Mouse (Mus musculus) midbrain, embryonic 12.5 days (tissue): ENCODE data around the gene Eif4ebp2. TPM values are rescaled to one million over a fixed set of nuclear protein-coding genes. Genes with fewer than 3 reads are reported as not detected.

Source experiments
- ATAC-seq: fragments of 200-750 bp; cut with Nextera tagmentation; 2 replicates; pipeline ENCODE4 v1.8.0; 2017; ENCODE audit warnings: low read depth, moderate TSS enrichment, moderate library complexity; ENCODE audit not compliant: low FRiP score
- H3K27ac ChIP-seq: fragments of 300-500 bp; sonication (generic); replicated peaks from 2 replicates; pipeline ENCODE4 v1.5.1; 2016; ENCODE audit warnings: mild to moderate bottlenecking
- H3K27me3 ChIP-seq: fragments of 300-500 bp; sonication (generic); 2 replicates; pipeline ENCODE4 v1.6.1; 2016; ENCODE audit warnings: mild to moderate bottlenecking
- H3K36me3 ChIP-seq: fragments of 300-500 bp; sonication (generic); 2 replicates; pipeline ENCODE4 v1.6.1; 2016
- H3K4me1 ChIP-seq: fragments of 300-500 bp; sonication (generic); 2 replicates; pipeline ENCODE4 v1.6.1; 2016
- H3K4me2 ChIP-seq: fragments of 300-500 bp; sonication (generic); replicated peaks from 2 replicates; pipeline ENCODE4 v1.6.1; 2016; ENCODE audit warnings: mild to moderate bottlenecking, moderate library complexity
- H3K4me3 ChIP-seq: fragments of 300-500 bp; sonication (generic); 2 replicates; pipeline ENCODE4 v1.5.1; 2016; ENCODE audit warnings: mild to moderate bottlenecking
- H3K9ac ChIP-seq: fragments of 300-500 bp; sonication (generic); replicated peaks from 2 replicates; pipeline ENCODE4 v1.6.1; 2016; ENCODE audit warnings: mild to moderate bottlenecking, moderate library complexity
- H3K9me3 ChIP-seq: fragments of 300-500 bp; sonication (generic); 2 replicates; pipeline ENCODE4 v1.6.1; 2016; ENCODE audit warnings: mild to moderate bottlenecking
- WGBS: fragments of 180-500 bp; shearing (Covaris S2); methylation state at CpG from one replicate; pipeline ENCODE4 v1.1.7; 2016; 5-methylcytosine and 5-hydroxymethylcytosine counted together
- polyA plus RNA-seq: library from polyadenylated mRNA; unstranded; fragments of >200 nt; fragmentation: Nextera tagmentation; extraction: Ambion mirVana; gene quantifications from 2 replicates; pipeline ENCODE4 v1.2.1, GENCODE M21; 2016

The Eif4ebp2 gene
- polyA plus RNA-seq, 1 experiment from 2014 or later = 79.2 TPM

GRCm38 (mm10) chr10:61394476-61395136, 57.9 kb downstream of the Eif4ebp2 start:
- Histone ChIP-seq H3K4me2 (no peak overlapping the region), H3K36me3 (no peaks in the 10 kb centered on the region), H3K9me3 (no peaks in the 10 kb centered on the region), H3K4me1 (0 out of 2 replicates have a peak, but pooled peaks cover 2% of the 10 kb centered on the region), H3K9ac (no peak overlapping the region), H3K4me3 (no peak overlapping the region), H3K27ac (no peak overlapping the region), H3K27me3 (0 out of 2 replicates have a peak, but pooled peaks cover 3% of the 10 kb centered on the region)
- whole genome bisulfite sequencing = 24% methylated on average over 9 of the region's 9 CpGs
- no peak for ATAC-seq

DNA sequence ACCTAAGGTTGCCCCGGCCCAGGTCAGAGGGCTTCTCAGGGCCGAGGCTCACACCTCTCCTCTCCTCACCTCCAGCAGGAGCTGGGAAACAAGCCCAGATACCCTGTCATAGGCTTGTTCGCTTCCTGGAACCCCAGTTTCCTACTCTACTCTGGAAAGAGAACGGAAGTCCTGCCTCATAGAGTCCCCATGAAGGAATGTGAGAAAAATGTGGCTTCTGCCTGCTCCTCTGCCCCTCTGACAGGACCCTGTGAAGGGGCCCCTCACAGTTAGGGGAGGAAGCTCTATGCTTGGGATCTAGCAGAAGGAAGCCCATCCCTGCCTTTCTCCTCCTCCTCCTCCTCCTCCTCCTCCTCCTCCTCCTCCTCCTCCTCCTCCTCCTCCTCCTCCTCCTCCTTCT, 59.9 kb downstream of the Eif4ebp2 start:
- WGBS = 65% methylated on average over 4 of the region's 4 CpGs

DNA sequence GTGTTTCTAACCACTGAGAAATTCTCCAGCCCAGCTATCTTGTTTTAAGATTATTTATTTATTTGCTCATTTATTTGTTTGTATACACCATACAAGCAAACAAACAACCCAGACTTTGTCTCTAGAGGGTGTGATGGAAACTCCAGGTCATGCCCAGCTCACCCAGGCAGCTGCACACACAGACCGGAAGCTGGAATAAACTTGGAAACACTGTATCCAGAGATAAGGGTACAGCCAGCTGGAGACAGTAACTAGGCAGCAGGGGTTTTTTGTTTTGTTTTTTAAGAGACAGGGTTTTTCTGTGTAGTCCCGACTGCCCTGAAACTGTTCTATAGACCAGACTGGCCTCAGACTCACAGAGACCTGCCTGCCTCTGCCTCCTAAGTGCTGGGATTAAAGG, 62.3 kb downstream of the Eif4ebp2 start:
- Histone ChIP-seq H3K4me2 (no peak overlapping the region), H3K36me3 (no peaks in the 10 kb centered on the region), H3K27me3 (peaks cover 18% of the 10 kb centered on the region), H3K9ac (no peak overlapping the region), H3K9me3 (no peaks in the 10 kb centered on the region), H3K4me3 (no peak overlapping the region), H3K27ac (no peak overlapping the region), H3K4me1 (peaks cover 2% of the 10 kb centered on the region; the same call in 1 of the 2 replicates)
- ATAC-seq = no peak
- WGBS = 79% methylated on average over 2 of the region's 2 CpGs

More for the DNA sequence above, 59.9 kb downstream of the Eif4ebp2 start:
- ATAC-seq = no peak
- H3K9me3 ChIP-seq = no peaks in the 10 kb centered on the region
- H3K9ac ChIP-seq = no peak overlapping the region
- 0 out of 2 replicates have a peak, but pooled peaks cover 3% of the 10 kb centered on the region for H3K27me3 ChIP-seq
- no peak overlapping the region for H3K4me2 ChIP-seq
- H3K36me3 ChIP-seq = no peaks in the 10 kb centered on the region
- no peak overlapping the region for H3K4me3 ChIP-seq
- no peak overlapping the region for H3K27ac ChIP-seq
- peaks cover 2% of the 10 kb centered on the region; the same call in 1 of the 2 replicates for H3K4me1 ChIP-seq

DNA sequence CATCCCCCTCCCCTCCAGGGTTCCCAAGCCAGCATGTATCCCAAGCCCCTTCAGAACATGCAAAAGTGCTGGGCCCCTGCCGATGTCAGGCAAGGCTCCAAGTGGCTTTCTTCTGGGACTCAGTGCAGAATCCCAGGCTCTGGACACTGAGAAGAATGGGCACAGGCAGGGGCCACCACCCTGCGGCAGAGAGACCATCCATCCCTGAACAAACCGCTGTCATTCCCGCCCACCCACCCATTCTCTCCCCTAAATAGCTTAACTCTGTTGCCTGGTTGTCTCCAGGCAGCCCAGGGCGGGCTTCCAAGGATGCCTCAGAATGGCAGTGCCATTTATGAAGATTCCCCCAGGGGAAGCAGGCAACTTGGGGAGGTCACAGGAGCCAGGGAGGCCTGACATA, 63.4 kb downstream of the Eif4ebp2 start:
- H3K9ac ChIP-seq = no peak overlapping the region
- H3K4me2 ChIP-seq = no peak overlapping the region
- no peaks in the 10 kb centered on the region for H3K9me3 ChIP-seq
- no peaks in the 10 kb centered on the region for H3K36me3 ChIP-seq
- H3K4me3 ChIP-seq = no peak overlapping the region
- peaks cover 3% of the 10 kb centered on the region; the same call in 1 of the 2 replicates for H3K4me1 ChIP-seq
- 22% methylated on average over 5 of the region's 5 CpGs for whole genome bisulfite sequencing
- peak overlapping the region; percentile 11; the same call in 1 of the 2 replicates for H3K27ac ChIP-seq
- peaks cover 24% of the 10 kb centered on the region for H3K27me3 ChIP-seq
- ATAC-seq = no peak

DNA sequence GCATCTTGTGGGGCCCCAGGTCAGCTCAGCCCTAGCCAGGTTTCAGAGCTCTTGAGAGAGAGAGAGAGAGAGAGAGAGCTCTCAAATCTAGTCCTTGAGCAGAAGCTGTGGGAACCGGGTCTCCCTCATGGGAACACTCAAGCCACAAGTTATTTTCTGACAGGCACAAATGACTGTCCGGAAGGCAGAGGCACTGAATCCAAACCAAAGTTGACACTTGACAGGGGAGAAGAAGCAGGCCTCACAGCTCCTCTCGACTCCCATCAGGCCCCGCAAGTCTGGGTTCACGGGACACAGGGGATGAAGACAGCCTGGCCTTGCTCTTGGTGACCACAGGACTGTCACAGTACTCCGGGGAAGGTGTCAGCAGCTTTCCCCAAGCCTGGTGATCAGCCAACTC, 66.2 kb downstream of the Eif4ebp2 start:
- no peak overlapping the region for H3K9ac ChIP-seq

GRCm38 (mm10) chr10:61385174-61385573, 67.3 kb downstream of the Eif4ebp2 start:
- Histone ChIP-seq H3K27me3 (peaks cover 44% of the 10 kb centered on the region), H3K27ac (no peak overlapping the region), H3K4me1 (peaks cover 25% of the 10 kb centered on the region), H3K4me3 (no peak overlapping the region), H3K4me2 (no peak overlapping the region), H3K36me3 (no peaks in the 10 kb centered on the region), H3K9me3 (no peaks in the 10 kb centered on the region), H3K9ac (no peak overlapping the region)
- ATAC-seq = no peak
- 84% methylated on average over 6 of the region's 6 CpGs for WGBS

More for the DNA sequence above, 66.2 kb downstream of the Eif4ebp2 start:
- 79% methylated on average over 6 of the region's 6 CpGs for WGBS
- Histone ChIP-seq H3K4me1 (peaks cover 21% of the 10 kb centered on the region), H3K27ac (no peak overlapping the region), H3K4me3 (no peak overlapping the region), H3K27me3 (peaks cover 35% of the 10 kb centered on the region), H3K9me3 (no peaks in the 10 kb centered on the region), H3K36me3 (no peaks in the 10 kb centered on the region), H3K4me2 (no peak overlapping the region)
- no peak for ATAC-seq

DNA sequence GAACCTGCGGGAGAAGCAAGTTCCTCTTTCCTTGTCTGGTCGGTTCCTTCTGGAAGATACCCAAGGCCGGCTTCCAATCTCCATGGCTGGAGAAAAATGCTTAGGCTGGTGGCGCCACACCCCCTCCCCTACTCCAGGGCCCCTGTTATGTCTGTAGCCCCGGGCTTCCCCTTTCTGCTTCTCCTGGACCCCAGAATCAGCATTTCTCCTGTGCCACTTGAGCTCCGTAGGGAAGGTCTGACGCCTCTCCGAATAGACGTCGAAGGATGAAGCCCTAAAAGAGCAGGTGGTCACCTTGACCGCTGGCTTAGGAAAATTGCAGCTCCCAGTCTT, 68.8 kb downstream of the Eif4ebp2 start:
- H3K9me3 ChIP-seq = no peaks in the 10 kb centered on the region
- H3K36me3 ChIP-seq = no peaks in the 10 kb centered on the region
- H3K4me3 ChIP-seq = peak overlapping the region; percentile 59
- peaks cover 31% of the 10 kb centered on the region for H3K4me1 ChIP-seq
- peak; percentile 24 for ATAC-seq
- H3K4me2 ChIP-seq = peak overlapping the region; percentile 91
- peaks cover 51% of the 10 kb centered on the region for H3K27me3 ChIP-seq
- H3K27ac ChIP-seq = 0 out of 2 replicates have a peak overlapping the region, but pooled peaks have one; percentile 17
- WGBS = 3% methylated on average over 11 of the region's 11 CpGs
- peak overlapping the region; percentile 67 for H3K9ac ChIP-seq

DNA sequence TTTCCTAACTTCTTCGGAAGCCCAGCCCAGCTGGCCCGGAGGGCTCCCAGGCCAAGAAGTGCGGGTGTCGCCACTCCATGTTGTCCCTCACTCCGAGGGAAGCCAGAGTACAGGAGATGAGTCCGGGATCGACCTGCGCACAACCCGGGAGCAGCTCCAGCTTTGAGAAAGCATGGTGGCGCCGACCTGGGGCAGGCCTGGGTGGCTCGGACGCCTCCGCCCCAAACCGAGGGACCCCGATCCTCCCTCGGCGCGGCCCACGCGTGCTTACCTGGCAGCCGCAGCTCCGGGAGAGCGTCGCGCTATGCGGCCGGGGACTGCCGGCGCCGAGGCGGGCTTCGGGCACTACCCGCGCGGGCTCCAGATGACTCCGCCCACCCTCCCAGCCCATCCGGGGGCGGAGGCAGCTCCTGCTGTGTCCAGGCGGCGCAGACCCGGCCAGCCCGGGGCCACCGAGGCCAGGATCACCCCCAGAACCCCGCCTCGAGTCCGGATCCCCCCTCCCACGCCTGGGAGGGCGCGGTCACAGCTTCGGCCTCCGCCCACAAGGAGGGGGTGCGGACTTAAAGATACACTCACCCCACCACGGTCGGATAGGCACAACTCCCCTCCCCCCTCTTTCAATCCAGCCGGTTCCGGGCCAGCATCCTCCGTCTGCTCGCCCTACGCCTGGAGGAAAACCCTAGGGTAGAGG, 69.3 kb downstream of the Eif4ebp2 start, which contains the start of gene Pald1:
TSS of gene Pald1 (minus strand) at position 510 of the 694 bp plus-strand sequence.
- Histone ChIP-seq H3K27me3 (peaks cover 51% of the 10 kb centered on the region), H3K4me3 (peak within 1 kb of the TSS; percentile 59), H3K9ac (peak within 1 kb of the TSS; percentile 67), H3K4me2 (peak within 1 kb of the TSS; percentile 91), H3K27ac (0 out of 2 replicates have a peak within 1 kb of the TSS, but pooled peaks have one; percentile 17), H3K4me1 (peaks cover 31% of the 10 kb centered on the region), H3K36me3 (no peaks in the 10 kb centered on the region), H3K9me3 (no peaks in the 10 kb centered on the region)
- WGBS = under 1% methylated on average over 53 of the region's 60 CpGs
- peak; percentile 88 for ATAC-seq

- Histone ChIP-seq H3K4me1 (peaks cover 31% of the 10 kb centered on the region), H3K9me3 (no peaks in the 10 kb centered on the region), H3K27me3 (peaks cover 51% of the 10 kb centered on the region), H3K4me3 (peak overlapping the region; percentile 59), H3K36me3 (no peaks in the 10 kb centered on the region), H3K27ac (no peak overlapping the region), H3K4me2 (peak overlapping the region; percentile 91), H3K9ac (peak overlapping the region; percentile 67)
- WGBS = under 1% methylated on average over 8 of the region's 8 CpGs
- ATAC-seq = 0 out of 2 replicates have a peak, but pooled peaks have one; percentile 27
Measured at GRCm38 (mm10) chr10:61382281-61382731, 70.2 kb downstream of the Eif4ebp2 start.

DNA sequence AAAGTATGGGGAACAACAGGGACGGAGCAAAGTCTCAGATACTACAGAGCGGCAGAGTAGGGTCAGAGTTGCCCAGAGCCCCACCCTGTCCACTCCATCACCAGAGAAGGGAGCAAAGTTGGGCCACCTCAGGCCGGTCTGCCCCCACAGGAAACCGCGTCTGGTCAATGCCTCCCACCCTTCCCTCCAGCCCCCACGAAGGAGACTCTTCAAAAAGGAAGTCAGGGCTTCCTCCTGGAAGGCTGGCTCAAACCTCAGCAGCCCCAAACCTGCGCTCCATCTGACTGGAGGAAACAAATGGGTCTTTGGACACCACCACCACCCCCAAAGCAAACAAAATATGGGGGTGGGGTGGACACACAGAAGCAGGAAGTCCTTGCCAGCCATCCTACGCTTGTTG, 70.6 kb downstream of the Eif4ebp2 start:
- H3K4me1 ChIP-seq = peaks cover 31% of the 10 kb centered on the region
- peaks cover 51% of the 10 kb centered on the region for H3K27me3 ChIP-seq
- 17% methylated on average over 8 of the region's 8 CpGs for WGBS
- H3K9me3 ChIP-seq = no peaks in the 10 kb centered on the region
- ATAC-seq = no peak
- peak overlapping the region; percentile 59 for H3K4me3 ChIP-seq
- no peak overlapping the region; the same call in 1 of the 2 replicates for H3K9ac ChIP-seq
- no peaks in the 10 kb centered on the region for H3K36me3 ChIP-seq
- peak overlapping the region; percentile 91 for H3K4me2 ChIP-seq
- no peak overlapping the region for H3K27ac ChIP-seq

DNA sequence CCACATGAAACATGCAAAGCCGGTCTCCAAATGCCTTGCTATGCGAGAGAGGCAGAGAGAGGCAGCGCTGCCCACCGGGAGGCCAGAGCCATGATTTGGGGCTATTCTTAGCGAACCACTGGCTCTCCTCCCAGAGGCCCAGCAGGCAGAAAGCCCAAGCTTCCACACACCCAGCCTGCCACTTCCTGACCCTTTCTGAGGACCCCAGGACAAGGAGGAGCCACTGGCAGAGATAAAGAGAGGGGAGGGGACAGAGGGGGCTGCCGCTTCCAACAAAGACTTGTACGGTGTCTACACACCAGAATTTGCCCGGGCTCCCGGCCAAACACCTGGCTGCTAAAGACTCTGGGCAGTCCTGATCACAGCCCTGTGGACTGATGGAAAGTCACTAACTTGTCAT, 72.3 kb downstream of the Eif4ebp2 start:
- Histone ChIP-seq H3K4me2 (0 out of 2 replicates have a peak overlapping the region, but pooled peaks have one; percentile 0), H3K4me3 (no peak overlapping the region), H3K36me3 (no peaks in the 10 kb centered on the region), H3K9me3 (no peaks in the 10 kb centered on the region), H3K9ac (no peak overlapping the region), H3K27me3 (peaks cover 37% of the 10 kb centered on the region), H3K27ac (no peak overlapping the region; the same call in 1 of the 2 replicates), H3K4me1 (peaks cover 31% of the 10 kb centered on the region)
- no peak for ATAC-seq
- WGBS = 6% methylated on average over 9 of the region's 9 CpGs
